Mouse (Mus musculus) right cerebral cortex, postnatal 36 days (tissue): Measurements from ENCODE around the gene Rbm7.
A peak's percentile ranks its signal among the peaks of the same experiment; 100 is the strongest.
"Not testable (repeated sequence)": the region's sequence is repeated elsewhere in the genome, so short reads cannot be mapped to it uniquely, and the experiment has no call there.

Source experiments
- DNase-seq, 2 experiments: peaks; one replicate each; pipeline ENCODE4 v3.0.0; 2022; ENCODE audit warnings: low spot score in 2 of 2, mixed read lengths in 1 of 2

Gene Rbm7

GRCm38 (mm10) chr9:48494817-48495547, at the start of gene Rbm7, which contains the start of gene Gm5617:
Gene Rbm7 (minus strand): TSS chr9:48495299.
Gene Gm5617 (plus strand): TSS chr9:48495442.
- peak; percentile 92 to 93 for DNase-seq

- DNase-seq: no peak
Observed at GRCm38 (mm10) chr9:48538688-48539087, 43.6 kb upstream of the Rbm7 start.

- DNase-seq: no peak
Observed at GRCm38 (mm10) chr9:48538044-48538645, 43.0 kb upstream of the Rbm7 start.

GRCm38 (mm10) chr9:48537616-48538015, 42.5 kb upstream of the Rbm7 start:
- not testable (repeated sequence) for DNase-seq

GRCm38 (mm10) chr9:48536414-48536813, 41.3 kb upstream of the Rbm7 start:
- no peak for DNase-seq

GRCm38 (mm10) chr9:48532730-48533129, 37.6 kb upstream of the Rbm7 start:
- no peak for DNase-seq

- DNase-seq: no peak
Observed at GRCm38 (mm10) chr9:48532203-48532602, 37.1 kb upstream of the Rbm7 start.

GRCm38 (mm10) chr9:48531294-48531693, 36.2 kb upstream of the Rbm7 start:
- peak in 1 of 2 experiments; percentile 16 for DNase-seq

- no peak for DNase-seq
Observed at GRCm38 (mm10) chr9:48526520-48526919, 31.4 kb upstream of the Rbm7 start.

GRCm38 (mm10) chr9:48525566-48525965, 30.5 kb upstream of the Rbm7 start:
- no peak for DNase-seq

GRCm38 (mm10) chr9:48520405-48520804, 25.3 kb upstream of the Rbm7 start:
- not testable (repeated sequence) for DNase-seq

- DNase-seq: no peak
Observed at GRCm38 (mm10) chr9:48517372-48518130, 22.5 kb upstream of the Rbm7 start.

GRCm38 (mm10) chr9:48516615-48517371, 21.7 kb upstream of the Rbm7 start:
- DNase-seq: no peak

GRCm38 (mm10) chr9:48515332-48515731, 20.2 kb upstream of the Rbm7 start:
- no peak for DNase-seq

GRCm38 (mm10) chr9:48510134-48510533, 15.0 kb upstream of the Rbm7 start:
- DNase-seq: no peak

- peak in 1 of 2 experiments; percentile 18 for DNase-seq
Observed at GRCm38 (mm10) chr9:48504741-48505365, 9.8 kb upstream of the Rbm7 start.

- no peak for DNase-seq
Observed at GRCm38 (mm10) chr9:48503001-48503400, 7.9 kb upstream of the Rbm7 start.

GRCm38 (mm10) chr9:48501192-48501591, 6.1 kb upstream of the Rbm7 start:
- no peak for DNase-seq

GRCm38 (mm10) chr9:48495548-48495932, 441 bp upstream of the Rbm7 start:
- no peak for DNase-seq

GRCm38 (mm10) chr9:48481214-48482134, 13.6 kb downstream of the Rbm7 start:
- DNase-seq: no peak
